Mouse (Mus musculus) hindlimb bud, embryonic 11.5 days (tissue): ENCODE measurements around the gene Tiam2.
"Not testable (repeated sequence)": the region's sequence is repeated elsewhere in the genome, so short reads cannot be mapped to it uniquely, and the experiment has no call there.

Experiments
- DNase-seq: peaks from one replicate; pipeline ENCODE4 v3.0.0-alpha.2; 2012; ENCODE audit warnings: low read depth, low spot score; ENCODE audit errors: extremely low spot score

Gene Tiam2

GRCm38 (mm10) chr17:3338821-3339220 is 12.4 kb downstream of the Tiam2 start:
- DNase-seq, result no peak

- no peak for DNase-seq
Observed at GRCm38 (mm10) chr17:3344872-3345271, 18.5 kb downstream of the Tiam2 start.

GRCm38 (mm10) chr17:3345276-3345885 is 19.0 kb downstream of the Tiam2 start:
- no peak for DNase-seq

DNA sequence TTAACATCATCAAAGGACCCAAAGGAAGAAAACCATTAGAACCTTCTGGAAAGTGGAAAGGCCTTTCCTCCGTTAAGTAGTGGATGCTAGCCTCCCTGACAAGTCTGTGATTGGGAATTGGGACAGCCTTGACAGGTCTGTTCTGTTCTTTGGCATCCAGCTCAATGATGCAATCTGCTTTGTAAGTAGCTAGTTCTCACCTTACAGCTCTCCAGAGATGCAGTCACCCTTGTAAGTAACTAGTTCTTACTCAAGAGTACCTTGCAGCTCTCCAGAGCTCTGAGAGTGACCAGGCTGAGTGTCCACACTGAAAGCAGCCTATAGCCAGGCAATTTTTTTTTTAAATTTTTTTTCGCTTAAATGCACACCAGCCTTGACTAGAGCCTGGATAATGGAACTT is 21.4 kb downstream of the Tiam2 start:
- DNase-seq, result no peak

- DNase-seq, result no peak
Observed at GRCm38 (mm10) chr17:3349331-3349730, 23.0 kb downstream of the Tiam2 start.

- no peak for DNase-seq
Observed at GRCm38 (mm10) chr17:3349939-3350338, 23.6 kb downstream of the Tiam2 start.

DNA sequence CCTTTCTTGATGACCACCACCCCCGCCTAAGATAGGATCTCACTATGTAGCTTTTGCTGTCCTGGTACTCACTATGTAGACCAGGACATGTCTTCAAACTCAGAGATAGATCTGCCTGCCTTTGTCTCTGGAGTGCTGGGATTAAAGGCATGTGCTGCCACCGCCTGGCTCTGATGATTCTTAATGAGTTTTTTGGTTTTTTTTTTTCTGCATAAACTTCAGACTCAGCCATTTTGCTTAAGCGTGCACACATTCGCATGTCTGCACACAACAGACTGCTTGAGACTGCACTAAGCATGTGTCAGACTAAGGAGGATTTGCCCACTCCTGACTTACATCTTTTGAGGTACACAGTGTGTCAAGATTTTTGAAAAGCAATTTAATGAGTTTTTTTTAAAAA is 24.0 kb downstream of the Tiam2 start:
- DNase-seq, result no peak

DNA sequence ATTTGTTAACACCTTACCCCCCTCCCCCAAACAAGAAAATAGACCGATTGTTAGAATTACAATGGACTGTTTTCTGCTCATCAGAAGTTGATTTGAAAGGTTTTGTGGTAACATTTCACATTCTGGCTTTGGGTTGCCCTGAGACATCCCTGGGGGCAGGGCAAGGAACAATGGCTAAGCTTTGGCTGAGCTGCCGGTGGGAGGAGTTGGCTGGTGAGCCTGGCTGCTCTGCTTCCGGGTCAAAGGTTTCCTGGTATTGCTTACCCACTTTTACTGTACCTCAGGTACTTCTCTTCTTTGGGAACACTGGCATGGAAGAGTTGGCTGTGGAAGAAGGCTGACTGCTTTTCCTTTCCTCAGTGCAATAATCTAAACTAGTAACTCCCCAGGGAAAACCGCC is 25.3 kb downstream of the Tiam2 start:
- DNase-seq, result no peak

DNA sequence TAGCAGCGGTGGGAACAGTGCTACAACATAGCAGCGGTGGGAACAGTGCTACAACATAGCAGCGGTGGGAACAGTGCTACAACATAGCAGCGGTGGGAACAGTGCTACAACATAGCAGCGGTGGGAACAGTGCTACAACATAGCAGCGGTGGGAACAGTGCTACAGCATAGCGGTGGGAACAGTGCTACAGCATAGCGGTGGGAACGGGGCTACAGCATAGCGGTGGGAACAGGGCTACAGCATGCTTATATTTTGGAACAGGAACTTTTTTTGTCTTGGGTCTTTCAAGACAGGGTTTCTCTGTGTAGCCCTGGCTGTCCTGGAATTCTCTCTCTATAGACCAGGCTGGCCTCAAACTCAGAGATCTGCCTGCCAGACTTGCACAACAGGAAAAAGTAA is 26.8 kb downstream of the Tiam2 start:
- DNase-seq, result not testable (repeated sequence)

DNA sequence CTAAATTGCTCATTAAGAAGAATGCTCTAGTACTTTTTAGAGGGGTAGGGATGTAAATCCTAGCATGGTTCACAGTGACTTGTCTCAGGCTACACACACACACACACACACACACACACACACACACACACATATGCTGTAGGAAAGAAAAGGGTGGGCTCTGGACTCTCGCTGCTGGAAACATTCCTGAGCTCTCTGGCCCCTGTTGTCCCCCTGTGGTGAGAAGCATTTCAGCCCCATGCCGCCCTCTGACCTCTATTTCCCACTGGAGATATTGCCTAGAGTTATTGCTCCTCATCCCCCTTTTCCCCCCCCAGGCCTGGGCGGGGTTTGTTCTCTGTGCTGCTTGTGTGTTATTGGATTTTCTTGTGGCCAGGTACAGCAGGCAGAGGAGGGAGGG is 28.5 kb downstream of the Tiam2 start:
- DNase-seq, result no peak

DNA sequence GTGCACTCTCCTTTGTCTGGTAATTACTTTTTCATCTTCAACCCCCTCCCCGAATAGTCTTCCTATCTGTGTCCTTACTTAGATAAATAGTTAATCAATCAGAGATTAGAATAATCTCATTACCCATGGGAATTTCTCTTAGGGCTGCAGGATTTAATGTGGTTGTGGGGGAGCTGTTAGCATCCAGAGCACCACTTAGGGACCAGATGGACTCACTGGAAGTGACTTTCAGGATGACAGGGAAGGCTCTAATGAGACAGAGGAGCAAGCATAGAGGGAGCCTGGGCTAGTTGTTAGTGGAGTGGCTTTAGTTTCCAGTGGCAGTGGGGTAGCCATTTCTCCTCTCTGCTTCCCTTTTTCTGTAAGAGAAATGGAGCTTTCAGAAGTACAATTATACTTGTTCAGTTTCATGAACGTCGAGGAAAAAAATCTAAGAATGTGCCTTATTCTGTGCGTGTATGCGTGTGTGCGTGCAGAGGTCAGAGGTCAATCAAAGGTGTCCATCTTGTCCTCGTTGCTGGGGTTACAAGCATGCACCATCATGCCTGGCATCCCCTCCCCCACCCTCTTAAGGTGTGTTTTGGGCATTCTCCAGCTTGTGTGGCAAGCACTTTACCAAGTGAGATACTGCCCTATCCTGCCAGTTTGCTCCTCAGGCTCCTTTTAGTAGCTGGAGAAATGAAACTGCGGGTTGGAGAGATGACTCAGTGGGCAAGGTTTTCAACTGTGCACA is 30.4 kb downstream of the Tiam2 start:
- DNase-seq, result no peak

DNA sequence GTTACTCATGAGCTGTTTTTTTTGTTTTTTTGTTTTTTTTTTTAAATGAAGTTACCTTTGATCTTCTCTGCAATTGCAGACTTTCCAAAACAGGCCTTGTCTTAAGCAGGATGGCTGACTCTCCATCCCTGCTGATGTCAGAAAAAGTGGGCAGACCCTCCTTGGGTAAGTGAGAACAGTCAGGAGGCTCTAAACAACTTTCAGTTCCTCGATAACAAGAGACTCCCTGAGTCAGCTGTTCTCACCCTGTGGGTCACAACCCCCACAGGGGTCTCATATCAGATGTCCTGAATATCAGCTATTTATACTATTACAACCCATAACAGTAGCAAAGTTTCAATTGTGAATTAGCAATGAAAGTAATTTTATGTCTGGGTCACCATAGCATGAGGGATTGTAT is 33.9 kb downstream of the Tiam2 start:
- no peak for DNase-seq

DNA sequence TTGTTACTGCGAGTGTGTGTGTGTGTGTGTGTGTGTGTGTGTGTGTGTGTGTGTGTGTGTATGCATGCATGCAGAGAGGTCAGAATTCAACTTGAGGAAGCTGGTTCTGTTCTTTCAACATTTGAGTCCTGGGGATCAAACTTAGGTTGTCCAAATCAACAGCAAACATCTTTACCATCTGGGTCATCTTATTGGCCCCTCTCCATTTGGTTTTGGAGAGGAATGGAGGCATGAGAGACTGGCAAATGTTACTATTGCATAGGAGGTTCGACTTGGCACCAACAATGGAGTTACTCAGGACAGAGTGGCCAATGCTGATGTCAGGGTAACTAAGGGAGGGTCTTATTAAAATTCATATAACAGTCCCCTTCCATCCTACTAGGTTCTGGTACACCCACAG is 35.4 kb downstream of the Tiam2 start:
- no peak for DNase-seq

DNA sequence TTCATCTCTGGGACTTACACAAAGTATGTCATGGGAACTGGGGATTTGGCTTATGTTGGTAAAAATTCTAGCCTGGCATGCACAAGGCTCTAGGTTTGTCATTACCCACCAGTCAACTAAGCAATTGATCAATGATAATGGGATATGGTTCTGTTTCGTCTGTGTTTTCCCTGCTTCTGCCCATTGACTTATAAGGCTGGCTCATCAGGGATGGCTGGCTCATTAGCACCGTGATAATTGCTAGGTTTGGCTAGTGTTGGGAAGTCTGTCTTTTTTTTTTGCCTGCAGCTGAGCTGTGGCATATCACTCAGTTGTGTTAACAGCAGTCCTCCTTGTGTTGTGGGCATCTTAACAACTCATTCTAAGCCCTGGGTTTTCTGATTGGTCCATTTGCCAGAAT is 36.8 kb downstream of the Tiam2 start:
- DNase-seq, result no peak

GRCm38 (mm10) chr17:3366741-3367140 is 40.4 kb downstream of the Tiam2 start:
- no peak for DNase-seq

- DNase-seq, result no peak
Observed at GRCm38 (mm10) chr17:3368386-3368785, 42.0 kb downstream of the Tiam2 start.

GRCm38 (mm10) chr17:3369631-3370030 is 43.3 kb downstream of the Tiam2 start:
- no peak for DNase-seq

DNA sequence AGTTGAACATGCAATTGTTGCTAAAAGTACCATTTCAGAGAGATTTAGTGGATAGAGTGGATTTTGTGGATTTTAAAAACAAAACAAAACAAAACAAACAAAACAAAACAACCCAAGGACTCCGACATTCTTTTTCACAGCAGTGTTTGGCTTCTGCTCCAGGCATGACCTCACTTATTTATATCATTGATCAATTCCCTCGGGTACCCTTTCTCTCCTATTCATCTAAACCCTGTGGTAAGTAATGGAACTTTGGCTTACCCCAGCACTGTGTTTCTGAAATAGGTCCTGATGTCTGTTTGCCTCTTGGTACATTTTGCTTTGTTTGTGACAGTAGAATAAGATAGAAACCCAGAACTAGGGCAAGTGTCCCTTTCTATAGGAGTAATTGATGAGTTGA is 52.2 kb downstream of the Tiam2 start:
- DNase-seq, result no peak

DNA sequence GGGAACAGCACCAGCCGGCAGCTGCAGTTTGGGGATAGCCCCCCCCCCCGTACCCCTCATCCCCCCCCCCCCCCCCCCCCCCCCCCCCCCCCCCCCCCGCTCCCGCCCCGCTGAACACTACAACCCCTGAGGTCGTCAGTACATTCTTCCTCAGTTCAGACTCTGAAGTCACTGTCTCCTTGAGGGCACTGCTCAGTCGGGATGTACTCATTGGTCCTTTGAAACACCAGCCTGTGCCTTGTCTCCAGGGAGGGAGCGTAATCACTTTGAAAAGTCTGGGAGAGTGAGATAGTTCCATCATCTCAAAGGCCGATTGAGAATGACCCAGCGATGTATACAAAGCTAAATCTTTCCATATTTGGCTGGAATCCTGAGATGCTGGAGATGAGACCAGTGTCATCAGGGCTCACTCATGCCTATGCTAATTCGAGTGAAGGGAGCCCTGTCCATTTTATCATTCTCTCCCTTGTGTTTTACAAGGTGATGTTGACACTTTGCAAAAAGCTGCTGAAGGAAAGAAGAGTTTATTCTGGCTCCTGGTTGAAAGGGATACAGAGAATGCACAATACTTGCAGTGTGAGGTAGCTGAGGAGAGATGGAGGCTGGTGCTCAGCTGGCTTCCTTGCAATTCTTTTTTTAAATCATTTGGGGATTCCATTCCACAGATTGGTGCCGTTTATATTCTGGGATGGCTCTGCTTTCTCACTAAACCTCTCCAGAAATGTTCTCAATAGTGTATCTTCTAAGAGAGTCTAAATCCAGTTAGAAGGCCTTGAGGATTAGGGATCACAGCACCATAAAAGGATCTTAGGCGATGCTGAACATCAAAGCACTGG is 53.6 kb downstream of the Tiam2 start:
- DNase-seq, result no peak

- no peak for DNase-seq
Observed at GRCm38 (mm10) chr17:3385391-3385790, 59.0 kb downstream of the Tiam2 start.

DNA sequence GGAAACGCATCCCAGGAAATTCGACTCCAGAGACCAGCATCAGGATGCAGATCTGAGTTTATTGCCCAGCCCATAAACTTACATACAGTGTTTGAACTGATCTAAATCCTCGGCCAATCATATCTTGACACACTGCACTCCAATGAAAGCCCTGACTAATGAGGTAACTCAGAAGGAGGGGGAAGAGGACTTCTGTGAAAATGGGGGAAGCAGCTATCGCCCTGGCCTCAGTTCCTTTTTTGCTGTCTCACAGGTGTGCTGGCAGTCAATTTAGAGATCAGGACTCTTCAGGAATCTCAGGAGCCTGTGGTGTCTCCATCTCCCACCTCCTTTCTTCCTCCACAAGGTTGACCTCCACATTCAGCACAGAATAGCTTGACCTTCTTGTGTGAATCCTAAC is 61.4 kb downstream of the Tiam2 start:
- no peak for DNase-seq

- DNase-seq, result no peak
Observed at GRCm38 (mm10) chr17:3389741-3390140, 63.4 kb downstream of the Tiam2 start.
